8 mouse cellular contexts compared by ENCODE assay signal in genomic region chrX:106221058-106221457, GRCm38 (mm10). TPM values are rescaled to one million over a fixed set of nuclear protein-coding genes. Genes with fewer than 3 reads are reported as not detected.
DNase-seq lines count a peak whose midpoint lies in the region; ATAC-seq lines count a peak whose summit lies in the region.

Gene Taf9b (minus strand): TSS chrX:106221158.

- DNase-seq in left cerebral cortex, postnatal 10 days (ENCODE audit: extremely low spot score in 1 of 2, low spot score in 2 of 2) = no peak
- DNase-seq in kidney, adult 9 months = no peak

- peak within 1 kb of the TSS; percentile 57 for H3K4me2 ChIP-seq in forebrain, embryonic 13.5 days
- H3K4me2 ChIP-seq in neural tube, embryonic 13.5 days = peak within 1 kb of the TSS; percentile 54

- H3K4me3 ChIP-seq in erythroblast, embryonic 14.5 days (replicated peaks) = peak within 1 kb of the TSS; percentile 80
- peak within 1 kb of the TSS; percentile 55 for H3K4me3 ChIP-seq in forebrain, embryonic 13.5 days
- H3K4me3 ChIP-seq in neural tube, embryonic 13.5 days = peak within 1 kb of the TSS; percentile 56

- intact Hi-C loops in left cerebral cortex, postnatal 10 days (cut with DNase I) = no loop called here

- peaks cover 10% of the 10 kb centered on the region for H3K4me1 ChIP-seq in erythroblast, embryonic 14.5 days (ENCODE audit: control insufficient read depth)
- no peaks in the 10 kb centered on the region for H3K4me1 ChIP-seq in forebrain, embryonic 13.5 days
- H3K4me1 ChIP-seq in neural tube, embryonic 13.5 days (replicated peaks) = no peaks in the 10 kb centered on the region

- H3K36me3 ChIP-seq in erythroblast, embryonic 14.5 days (ENCODE audit: control insufficient read depth) = no peaks in the 10 kb centered on the region; the same call in 1 of the 2 replicates
- H3K36me3 ChIP-seq in forebrain, embryonic 13.5 days (ENCODE audit: poor library complexity, severe bottlenecking) = no peaks in the 10 kb centered on the region
- no peaks in the 10 kb centered on the region for H3K36me3 ChIP-seq in neural tube, embryonic 13.5 days

- H3K27ac ChIP-seq in forebrain, embryonic 13.5 days = no peak within 1 kb of the TSS
- H3K27ac ChIP-seq in neural tube, embryonic 13.5 days (replicated peaks) = peak within 1 kb of the TSS; percentile 91

- H3K27me3 ChIP-seq in erythroblast, embryonic 14.5 days (ENCODE audit: control insufficient read depth) = no peaks in the 10 kb centered on the region
- H3K27me3 ChIP-seq in forebrain, embryonic 13.5 days = no peaks in the 10 kb centered on the region
- H3K27me3 ChIP-seq in neural tube, embryonic 13.5 days = no peaks in the 10 kb centered on the region

- H3K9me3 ChIP-seq in erythroblast, embryonic 14.5 days (ENCODE audit: control insufficient read depth, low read length) = peaks cover 18% of the 10 kb centered on the region
- no peaks in the 10 kb centered on the region; the same call in 1 of the 2 replicates for H3K9me3 ChIP-seq in forebrain, embryonic 13.5 days (replicated peaks)
- no peaks in the 10 kb centered on the region for H3K9me3 ChIP-seq in neural tube, embryonic 13.5 days

- 93% methylated on average over 25 of the region's 25 CpGs for WGBS in forebrain, embryonic 13.5 days
- 93% methylated on average over 25 of the region's 25 CpGs for WGBS in neural tube, embryonic 13.5 days

- no peak within 1 kb of the TSS for H3K9ac ChIP-seq in forebrain, embryonic 13.5 days
- H3K9ac ChIP-seq in neural tube, embryonic 13.5 days = peak within 1 kb of the TSS; percentile 81; the same call in 1 of the 2 replicates

- ATAC-seq in erythroblast, adult 5-6 weeks (replicated peaks; ENCODE audit: low FRiP score, poor library complexity, severe bottlenecking) = no peak
- no peak for ATAC-seq in CD4-positive, CD25-positive, alpha-beta regulatory T cell, adult 4 months
- ATAC-seq in forebrain, embryonic 13.5 days = no peak
- no peak for ATAC-seq in neural tube, embryonic 13.5 days (ENCODE audit: low read depth)
- no peak for ATAC-seq in megakaryocyte, adult 5-6 weeks (ENCODE audit: poor library complexity, severe bottlenecking)

RNA-seq across cellular contexts. Expression of gene Taf9b, which starts in this region (rescaled TPM):
- 0.01 and 0.04 TPM in 2 replicates for polyA plus RNA-seq in erythroblast, embryonic 14.5 days (2012)
- 2.7 and 6.9 TPM in 2 replicates for total RNA-seq in erythroblast, adult 5-6 weeks (2015; ENCODE audit: low replicate concordance)
- total RNA-seq in erythroblast, adult 5-6 weeks (2017; ENCODE audit: low replicate concordance) = 2.0 TPM in 1 of 2 replicates, not detected in the other
- polyA plus RNA-seq in CD4-positive, CD25-positive, alpha-beta regulatory T cell, adult 4 months (2017; shearing (Covaris generic)) = 10 to 100 TPM; 44.2 to 52.8 TPM
- 13.3 and 14.8 TPM in 2 replicates for polyA plus RNA-seq in forebrain, embryonic 13.5 days (2015; fragmentation: Nextera tagmentation; extraction: Ambion mirVana)
- 10 to 100 TPM; 27.2 to 29.1 TPM for total RNA-seq in left cerebral cortex, postnatal 10 days (2021)
- polyA plus RNA-seq in neural tube, embryonic 13.5 days (2015; fragmentation: Nextera tagmentation; extraction: Ambion mirVana) = 19.8 and 20.4 TPM in 2 replicates
- total RNA-seq in megakaryocyte, adult 5-6 weeks (2015) = 5.2 and 7.2 TPM in 2 replicates
- 4.6 and 5.2 TPM in 2 replicates for total RNA-seq in megakaryocyte, adult 5-6 weeks (2017)

Comparison
In these comparisons a context has a peak if more than half of its experiments do, and no peak if none do; other contexts are left out.
1. RNA of gene Taf9b (polyA plus RNA-seq): 44.2 to 52.8 TPM in CD4-positive, CD25-positive, alpha-beta regulatory T cell, adult 4 months, 19.8 to 20.4 TPM in neural tube, embryonic 13.5 days and 13.3 to 14.8 TPM in forebrain, embryonic 13.5 days; 0.01 to 0.04 TPM in erythroblast, embryonic 14.5 days; every median in the first group is over 10 times any median in the second.
2. Peak in every context shown above with its lines, with median percentiles within 50 percentile points of each other: H3K4me3 ChIP-seq.